Mouse (Mus musculus) kidney, adult 10 weeks (tissue): ENCODE measurements around the gene Zfp786. TPM values are rescaled to one million over a fixed set of nuclear protein-coding genes. Genes with fewer than 3 reads are reported as not detected.

Source experiments
- polyA plus RNA-seq: library from polyadenylated mRNA; stranded (reverse); fragments of 350-450 nt; fragmentation: Illumina TruSeq; extraction: RNeasy Lipid Tissue Mini Kit (QIAGEN cat#74804); gene quantifications from one replicate; pipeline ENCODE4 v1.2.3, GENCODE M21; 2014; ENCODE audit warnings: low read depth, low replicate concordance

The Zfp786 gene
- polyA plus RNA-seq: 2.4 TPM

GRCm38 (mm10) chr6:47830104-47831078 is at the start of gene Zfp786:
Gene Zfp786 (minus strand): TSS chr6:47830867.

GRCm38 (mm10) chr6:47877058-47877457 is 46.4 kb upstream of the Zfp786 start, which contains the start of gene Zfp282:
Gene Zfp282 (plus strand): TSS chr6:47877204.

DNA sequence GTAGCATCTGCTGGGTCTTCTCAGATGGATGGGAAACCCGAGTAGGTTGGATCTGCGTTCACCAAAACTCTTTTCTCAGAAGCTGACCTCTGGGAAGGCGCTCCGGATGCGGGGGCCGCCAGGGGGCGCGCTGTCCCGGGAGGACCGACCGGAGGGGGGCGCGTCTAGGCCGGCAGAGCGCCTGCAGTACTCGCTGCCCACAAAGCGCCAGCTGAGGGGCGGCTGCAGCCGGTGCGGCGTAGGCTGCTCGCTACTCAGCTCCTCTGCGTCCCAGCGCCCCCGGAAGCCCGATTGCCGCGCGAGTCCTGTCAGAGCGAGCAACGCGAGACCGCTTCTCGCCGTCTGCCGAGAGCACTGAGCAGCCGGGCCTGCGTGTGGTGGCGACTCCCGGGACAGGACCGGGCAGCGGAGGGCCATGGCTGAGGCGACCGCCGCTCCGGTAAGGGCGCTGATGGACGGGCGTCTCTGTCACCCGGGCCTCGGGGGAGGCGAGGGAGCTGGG is 4.9 kb upstream of the Zfp786 start, which contains the start of gene Zfp398:
Gene Zfp398, plus strand, starts transcription at position 180 of the 502 bp plus-strand sequence.

GRCm38 (mm10) chr6:47813257-47813878 is 17.3 kb downstream of the Zfp786 start, which contains the start of gene Pdia4:
Gene Pdia4 (minus strand): TSS chr6:47813430.

Other genes with a start within 250 kb of the Zfp786 start
- gene Ezh2, start 235.5 kb downstream of the Zfp786 start, polyA plus RNA-seq: 13.1 TPM
- gene Pdia4, start 17.4 kb downstream of the Zfp786 start, polyA plus RNA-seq: 69.0 TPM
- 11.2 TPM for gene Zfp398, start 4.8 kb upstream of the Zfp786 start, polyA plus RNA-seq
- gene Zfp282, start 46.3 kb upstream of the Zfp786 start, polyA plus RNA-seq: 1.3 TPM
- gene Zfp212, start 89.6 kb upstream of the Zfp786 start, polyA plus RNA-seq: 2.4 TPM
- gene Zfp956, start 122.5 kb upstream of the Zfp786 start, polyA plus RNA-seq: 1.1 TPM
- 4.9 TPM for gene Zfp777, start 218.0 kb upstream of the Zfp786 start, polyA plus RNA-seq